Mouse (Mus musculus) ovary, adult 18-20 months (tissue): Measurements from ENCODE around the gene Shisa7.
A peak's percentile ranks its signal among the peaks of the same experiment; 100 is the strongest.
"Not testable (repeated sequence)": the region's sequence is repeated elsewhere in the genome, so short reads cannot be mapped to it uniquely, and the experiment has no call there.

Experiments used
- DNase-seq: peaks from one replicate; pipeline ENCODE4 v3.0.0; 2022; ENCODE audit warnings: low spot score, mixed read lengths

Shisa7 gene

GRCm38 (mm10) chr7:4844917-4845309 is 417 bp upstream of the Shisa7 start:
- no peak for DNase-seq

GRCm38 (mm10) chr7:4843604-4844244 is 772 bp downstream of the Shisa7 start:
- no peak for DNase-seq

- no peak for DNase-seq
These were observed 1.8 kb downstream of the Shisa7 start for GRCm38 (mm10) chr7:4842634-4843131.

- no peak for DNase-seq
These were observed 2.4 kb downstream of the Shisa7 start for GRCm38 (mm10) chr7:4842077-4842476.

GRCm38 (mm10) chr7:4837639-4838038 is 6.9 kb downstream of the Shisa7 start:
- DNase-seq: no peak

- DNase-seq: peak; percentile 43
These were observed 8.1 kb downstream of the Shisa7 start for GRCm38 (mm10) chr7:4836351-4836792.

GRCm38 (mm10) chr7:4835631-4836327 is 8.7 kb downstream of the Shisa7 start:
- DNase-seq: no peak

- DNase-seq: no peak
These were observed 14.0 kb downstream of the Shisa7 start for GRCm38 (mm10) chr7:4830476-4830875.

- DNase-seq: no peak
These were observed 19.1 kb downstream of the Shisa7 start for GRCm38 (mm10) chr7:4825365-4825764.

GRCm38 (mm10) chr7:4822162-4822907 is 22.2 kb downstream of the Shisa7 start:
- DNase-seq: no peak

- no peak for DNase-seq
These were observed 22.8 kb downstream of the Shisa7 start for GRCm38 (mm10) chr7:4821690-4822089.

GRCm38 (mm10) chr7:4820925-4821324 is 23.6 kb downstream of the Shisa7 start:
- not testable (repeated sequence) for DNase-seq

- DNase-seq: no peak
These were observed 27.9 kb downstream of the Shisa7 start for GRCm38 (mm10) chr7:4816559-4816958.

GRCm38 (mm10) chr7:4813105-4813791 is 31.2 kb downstream of the Shisa7 start:
- no peak for DNase-seq

- peak; percentile 99 for DNase-seq
These were observed 32.0 kb downstream of the Shisa7 start, which contains the start of gene Ube2s for GRCm38 (mm10) chr7:4812303-4813104. Ube2s (minus strand) TSS chr7:4812590.

- DNase-seq: no peak
These were observed 32.6 kb downstream of the Shisa7 start for GRCm38 (mm10) chr7:4811842-4812302.

GRCm38 (mm10) chr7:4811131-4811530 is 33.4 kb downstream of the Shisa7 start:
- not testable (repeated sequence) for DNase-seq

GRCm38 (mm10) chr7:4806716-4807115 is 37.8 kb downstream of the Shisa7 start:
- DNase-seq: no peak

GRCm38 (mm10) chr7:4802247-4802646 is 42.2 kb downstream of the Shisa7 start:
- DNase-seq: no peak

GRCm38 (mm10) chr7:4795767-4796433 is 48.6 kb downstream of the Shisa7 start:
- DNase-seq: no peak
